Mouse (Mus musculus) stomach, embryonic 14.5 days (tissue): ENCODE measurements around the gene Itga1. TPM values are rescaled to one million over a fixed set of nuclear protein-coding genes. Genes with fewer than 3 reads are reported as not detected.

ENCODE experiments used
- ATAC-seq: fragments of 200-750 bp; cut with Nextera tagmentation; 2 replicates; pipeline ENCODE4 v1.8.0; 2017; ENCODE audit warnings: low read depth, moderate TSS enrichment; ENCODE audit not compliant: insufficient number of reproducible peaks, insufficient read depth, low FRiP score
- H3K27ac ChIP-seq: fragments of 300-500 bp; sonication (generic); 2 replicates; pipeline ENCODE4 v1.5.1; 2014; ENCODE audit warnings: mild to moderate bottlenecking, low read length, moderate library complexity, mixed read lengths
- H3K27me3 ChIP-seq: fragments of 300-500 bp; sonication (generic); 2 replicates; pipeline ENCODE4 v1.6.1; 2014; ENCODE audit warnings: low read length, control low read depth, mixed read lengths; ENCODE audit not compliant: control insufficient read depth, insufficient read depth
- H3K36me3 ChIP-seq: fragments of 300-500 bp; sonication (generic); 2 replicates; pipeline ENCODE4 v1.6.1; 2014; ENCODE audit warnings: mild to moderate bottlenecking, control low read depth, low read length, moderate library complexity, mixed read lengths; ENCODE audit not compliant: control insufficient read depth, insufficient read depth
- H3K4me1 ChIP-seq: fragments of 300-500 bp; sonication (generic); 2 replicates; pipeline ENCODE4 v1.6.1; 2014; ENCODE audit warnings: low read length, control low read depth, mixed read lengths; ENCODE audit not compliant: control insufficient read depth, insufficient read depth
- H3K4me2 ChIP-seq: fragments of 300-500 bp; sonication (generic); replicated peaks from 2 replicates; pipeline ENCODE4 v1.6.1; 2014; ENCODE audit warnings: low read depth, low read length, control low read depth
- H3K4me3 ChIP-seq: fragments of 300-500 bp; sonication (generic); 2 replicates; pipeline ENCODE4 v1.5.1; 2014; ENCODE audit warnings: low read depth, low read length, control low read depth
- H3K9ac ChIP-seq: fragments of 300-500 bp; sonication (generic); replicated peaks from 2 replicates; pipeline ENCODE4 v1.6.1; 2014; ENCODE audit warnings: low read depth, mild to moderate bottlenecking, control low read depth, low read length, moderate library complexity, mixed read lengths
- H3K9me3 ChIP-seq: fragments of 300-500 bp; sonication (generic); 2 replicates; pipeline ENCODE4 v1.6.1; 2016; ENCODE audit warnings: low read depth, low read length, control low read depth; ENCODE audit not compliant: control insufficient read depth
- WGBS: fragments of 180-500 bp; shearing (Covaris S2); extraction: QIAGEN DNeasy Blood & Tissue Kit; methylation state at CpG from one replicate; pipeline ENCODE4 v1.1.7; 2014; 5-methylcytosine and 5-hydroxymethylcytosine counted together
- polyA plus RNA-seq: library from polyadenylated mRNA; unstranded; fragments of >200 nt; fragmentation: Nextera tagmentation; extraction: Ambion mirVana; gene quantifications from 2 replicates; pipeline ENCODE4 v1.2.1, GENCODE M21; 2014

Itga1 gene
- polyA plus RNA-seq, 1 experiment from 2014 or later, result 40.9 TPM

DNA sequence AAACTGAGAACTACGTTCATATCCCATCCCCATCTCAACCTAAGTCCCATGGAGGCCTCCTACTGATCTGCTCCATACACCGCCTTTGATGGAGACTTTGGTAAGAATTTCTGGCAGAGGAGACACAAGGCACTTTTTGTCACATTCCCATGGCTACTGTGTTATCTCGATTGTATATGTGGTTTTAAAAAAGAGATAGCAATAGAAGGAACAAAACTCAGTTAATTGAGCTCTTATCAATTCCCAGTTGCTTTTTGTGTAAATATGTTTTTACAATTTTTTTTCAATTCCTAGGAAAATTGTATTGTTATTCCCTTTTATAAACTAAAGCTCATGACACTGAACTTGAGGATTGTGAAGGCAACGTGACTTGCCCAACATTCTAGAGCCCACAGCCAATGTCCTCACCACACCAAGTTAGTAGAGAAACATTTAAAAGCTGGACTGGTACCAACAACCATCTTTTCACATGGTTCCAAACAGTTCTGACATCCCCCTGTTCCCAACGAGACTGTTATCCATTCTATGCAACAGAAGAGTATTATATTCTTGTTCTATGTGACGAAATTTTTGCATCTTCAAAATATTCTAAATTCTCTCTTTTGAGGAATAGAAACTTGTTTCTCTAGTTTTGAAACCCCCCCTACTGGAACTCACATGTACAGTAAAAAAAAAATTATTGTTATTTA, 22.6 kb downstream of the Itga1 start:
- H3K36me3 ChIP-seq, result no peaks in the 10 kb centered on the region
- no peak overlapping the region for H3K4me2 ChIP-seq
- no peaks in the 10 kb centered on the region for H3K9me3 ChIP-seq
- no peak overlapping the region for H3K4me3 ChIP-seq
- no peak overlapping the region for H3K9ac ChIP-seq
- no peak for ATAC-seq
- WGBS, result 79% methylated on average over 6 of the region's 6 CpGs
- H3K27ac ChIP-seq, result no peak overlapping the region
- no peaks in the 10 kb centered on the region for H3K27me3 ChIP-seq
- H3K4me1 ChIP-seq, result 0 out of 2 replicates have a peak, but pooled peaks cover 9% of the 10 kb centered on the region

DNA sequence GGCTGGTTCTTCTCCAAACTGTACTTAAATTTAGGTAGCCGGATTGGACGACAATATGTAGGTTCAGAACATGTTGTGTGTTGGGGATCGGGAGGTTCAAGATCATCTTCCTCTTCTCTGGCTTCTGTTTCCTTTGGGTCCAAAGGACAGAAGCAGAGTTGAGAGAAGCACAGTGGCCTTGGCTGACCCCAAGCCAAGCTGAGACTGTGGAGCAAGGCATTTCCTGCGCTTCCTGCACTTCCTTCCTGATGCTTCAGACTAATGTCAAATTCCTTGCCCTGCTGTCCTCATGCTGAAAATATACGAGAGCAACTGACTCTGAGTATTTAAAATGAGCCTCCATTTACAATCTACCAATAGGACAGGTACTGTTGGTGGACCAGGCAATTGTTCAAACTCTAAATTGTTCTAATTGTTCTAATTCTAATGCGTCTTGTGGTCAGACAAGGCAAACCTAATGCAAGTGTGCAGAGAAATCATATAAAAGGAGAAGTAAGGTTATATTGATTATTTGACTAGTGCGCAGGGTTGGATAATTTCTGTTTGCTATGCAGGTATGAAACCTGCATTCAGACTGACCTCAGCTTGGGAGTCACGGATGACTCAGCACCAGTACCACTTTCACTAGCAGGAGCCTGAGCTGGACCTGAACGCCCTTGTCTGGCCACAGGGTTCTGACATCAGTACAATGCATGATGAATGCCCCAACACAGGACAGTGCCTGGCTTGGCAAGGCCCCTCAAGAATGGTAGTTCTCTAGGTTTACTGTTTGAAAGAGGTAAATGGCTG, 24.2 kb downstream of the Itga1 start:
- Histone ChIP-seq H3K27ac (no peak overlapping the region), H3K9me3 (no peaks in the 10 kb centered on the region), H3K9ac (no peak overlapping the region), H3K4me3 (no peak overlapping the region), H3K36me3 (no peaks in the 10 kb centered on the region), H3K27me3 (no peaks in the 10 kb centered on the region), H3K4me1 (0 out of 2 replicates have a peak, but pooled peaks cover 12% of the 10 kb centered on the region), H3K4me2 (no peak overlapping the region)
- ATAC-seq, result no peak
- WGBS, result 76% methylated on average over 9 of the region's 9 CpGs

DNA sequence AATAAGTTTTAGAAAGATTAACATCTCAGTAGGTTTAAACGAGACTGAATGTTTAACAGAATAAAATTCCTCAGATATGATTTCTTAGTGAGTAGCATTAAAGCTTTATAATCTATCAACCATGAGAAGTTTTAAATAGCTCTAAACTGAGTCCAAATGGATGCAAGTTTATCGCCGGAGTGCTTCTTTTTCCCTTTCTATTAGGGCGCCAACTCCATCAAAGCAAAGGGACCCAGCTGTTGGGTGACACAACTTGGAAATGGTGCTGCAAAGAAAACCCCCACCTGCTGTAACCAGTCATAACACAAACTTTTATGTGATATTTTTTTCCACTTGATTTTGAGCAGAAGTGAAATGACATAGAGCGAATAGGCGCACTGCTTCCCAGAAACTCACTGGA, 29.4 kb downstream of the Itga1 start:
- no peaks in the 10 kb centered on the region for H3K36me3 ChIP-seq
- no peaks in the 10 kb centered on the region for H3K27me3 ChIP-seq
- no peaks in the 10 kb centered on the region for H3K9me3 ChIP-seq
- H3K9ac ChIP-seq, result no peak overlapping the region
- H3K4me3 ChIP-seq, result no peak overlapping the region
- peak; percentile 81; the same call in 1 of the 2 replicates for ATAC-seq
- H3K4me2 ChIP-seq, result no peak overlapping the region
- peak overlapping the region; percentile 68 for H3K27ac ChIP-seq
- H3K4me1 ChIP-seq, result 0 out of 2 replicates have a peak, but pooled peaks cover 6% of the 10 kb centered on the region
- WGBS, result 44% methylated on average over 6 of the region's 6 CpGs

DNA sequence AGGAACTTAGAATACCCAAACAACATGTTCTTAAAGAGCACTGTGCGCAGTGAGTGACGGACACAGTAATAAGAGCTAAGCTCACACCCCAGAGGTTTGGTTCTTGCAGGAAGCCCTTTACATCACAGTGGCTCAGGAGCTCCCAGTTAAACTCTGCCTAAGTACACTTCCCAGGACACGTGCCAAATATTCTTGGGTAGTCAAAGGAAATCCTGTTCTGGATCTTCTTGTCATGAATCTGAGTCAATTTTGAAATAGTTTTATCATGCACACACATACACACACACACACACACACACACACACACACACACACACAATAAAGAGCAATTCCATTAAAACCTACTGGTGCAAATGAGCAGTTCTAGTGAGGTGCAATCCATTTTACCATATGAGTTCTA, 30.3 kb downstream of the Itga1 start:
- ATAC-seq, result no peak
- Histone ChIP-seq H3K27me3 (no peaks in the 10 kb centered on the region), H3K9me3 (no peaks in the 10 kb centered on the region), H3K9ac (no peak overlapping the region), H3K36me3 (no peaks in the 10 kb centered on the region), H3K4me2 (no peak overlapping the region), H3K4me3 (no peak overlapping the region), H3K27ac (no peak overlapping the region; the same call in 1 of the 2 replicates), H3K4me1 (0 out of 2 replicates have a peak, but pooled peaks cover 6% of the 10 kb centered on the region)
- WGBS, result 70% methylated on average over 3 of the region's 3 CpGs

DNA sequence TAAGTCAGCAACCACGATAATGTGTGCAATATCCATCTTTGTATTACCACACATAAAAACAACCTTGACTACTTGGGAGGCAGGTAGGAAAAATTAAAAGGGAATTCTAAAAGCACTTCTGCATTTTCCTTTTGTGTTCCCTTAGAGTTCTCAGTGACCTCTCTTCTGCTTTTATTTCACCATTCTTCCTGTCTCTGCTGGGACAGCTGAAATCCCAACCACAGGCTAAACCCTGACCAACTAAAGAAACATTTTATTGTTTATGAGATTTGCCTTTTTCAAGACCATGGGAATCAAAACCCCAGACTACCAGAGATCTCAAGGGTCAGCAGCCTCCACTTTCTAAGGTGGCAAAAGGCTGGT, 33.8 kb downstream of the Itga1 start:
- no peaks in the 10 kb centered on the region for H3K36me3 ChIP-seq
- H3K9me3 ChIP-seq, result no peaks in the 10 kb centered on the region
- ATAC-seq, result no peak
- H3K27me3 ChIP-seq, result no peaks in the 10 kb centered on the region
- 90% methylated on average over 1 of the region's 1 CpGs for WGBS
- 0 out of 2 replicates have a peak, but pooled peaks cover 2% of the 10 kb centered on the region for H3K4me1 ChIP-seq
- no peak overlapping the region for H3K4me3 ChIP-seq
- no peak overlapping the region for H3K4me2 ChIP-seq
- H3K9ac ChIP-seq, result no peak overlapping the region
- H3K27ac ChIP-seq, result no peak overlapping the region

DNA sequence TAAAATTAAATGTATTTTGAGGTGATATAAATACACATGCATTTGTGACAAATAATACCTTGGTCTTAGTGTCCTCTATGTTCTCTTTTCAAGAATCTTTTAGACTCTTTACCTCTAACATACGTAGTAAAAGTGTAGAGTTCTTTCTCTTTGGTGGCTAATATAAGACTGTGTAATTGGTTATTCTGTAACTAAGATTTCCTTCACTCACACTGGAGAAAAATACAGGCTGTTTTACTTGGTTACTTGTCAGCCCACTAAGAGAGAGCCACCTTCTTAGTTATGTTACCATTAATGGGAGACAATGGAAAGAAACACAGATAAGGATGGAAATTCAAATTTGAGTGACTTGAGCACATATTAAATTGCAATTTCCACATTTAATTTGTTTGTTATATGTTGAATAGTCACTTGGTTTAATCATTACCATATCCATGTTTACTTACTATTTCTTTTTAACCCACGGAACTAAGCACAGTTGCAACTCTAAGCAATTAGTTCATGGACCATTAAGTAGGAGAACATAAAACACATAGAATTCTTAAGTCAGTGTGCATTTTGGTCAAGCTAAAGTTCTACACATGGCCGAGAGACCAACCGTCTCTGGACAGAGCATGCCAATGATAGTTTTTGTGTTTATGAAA, 34.3 kb downstream of the Itga1 start:
- Histone ChIP-seq H3K4me1 (0 out of 2 replicates have a peak, but pooled peaks cover 2% of the 10 kb centered on the region), H3K4me2 (no peak overlapping the region), H3K36me3 (no peaks in the 10 kb centered on the region), H3K27me3 (no peaks in the 10 kb centered on the region), H3K27ac (no peak overlapping the region), H3K4me3 (no peak overlapping the region), H3K9ac (no peak overlapping the region), H3K9me3 (no peaks in the 10 kb centered on the region)
- ATAC-seq, result no peak
- WGBS, result 86% methylated on average over 4 of the region's 4 CpGs

DNA sequence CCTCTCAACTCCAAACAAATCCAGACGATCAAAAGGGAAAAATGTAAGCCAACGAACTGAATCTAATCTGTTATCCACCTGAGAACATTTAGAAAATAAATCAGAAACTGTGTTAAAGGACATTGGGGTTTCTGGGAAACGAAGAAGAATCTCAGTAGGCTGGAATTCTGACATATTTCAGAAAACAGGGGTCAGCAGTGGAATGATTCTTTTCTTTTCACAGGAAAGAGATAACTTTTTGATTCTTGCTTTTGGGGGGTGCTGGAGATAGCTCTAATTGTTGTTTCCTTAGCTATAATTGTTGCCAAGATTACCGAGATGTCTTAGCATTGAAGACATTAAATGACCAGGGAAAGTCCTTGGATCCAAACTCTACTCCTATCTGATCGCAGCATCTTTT, 44.2 kb downstream of the Itga1 start:
- H3K4me1 ChIP-seq, result peaks cover 10% of the 10 kb centered on the region
- H3K27ac ChIP-seq, result no peak overlapping the region
- no peaks in the 10 kb centered on the region for H3K9me3 ChIP-seq
- no peaks in the 10 kb centered on the region for H3K36me3 ChIP-seq
- WGBS, result 71% methylated on average over 5 of the region's 5 CpGs
- no peak for ATAC-seq
- no peak overlapping the region for H3K9ac ChIP-seq
- H3K4me3 ChIP-seq, result no peak overlapping the region
- H3K27me3 ChIP-seq, result no peaks in the 10 kb centered on the region
- H3K4me2 ChIP-seq, result no peak overlapping the region

DNA sequence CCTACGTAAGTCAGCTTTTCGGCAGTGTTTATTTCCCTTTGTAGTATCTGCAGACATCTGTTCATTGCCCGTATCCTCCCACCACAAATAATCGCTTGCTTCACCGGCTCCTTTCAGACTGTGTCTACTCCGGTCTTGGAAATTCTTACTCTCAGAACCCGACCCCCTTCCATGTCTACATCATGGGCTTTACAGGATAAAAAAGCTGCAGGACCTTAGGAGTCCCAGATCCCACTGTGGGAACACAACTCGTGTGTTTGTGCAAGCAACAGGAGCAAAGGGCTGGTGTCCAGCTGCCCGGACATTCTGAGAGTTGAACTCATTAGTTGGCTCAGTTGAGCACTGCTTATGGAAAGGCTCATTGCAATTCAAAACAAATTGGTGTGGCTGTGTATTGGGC, 47.0 kb downstream of the Itga1 start:
- Histone ChIP-seq H3K36me3 (no peaks in the 10 kb centered on the region), H3K9me3 (no peaks in the 10 kb centered on the region), H3K9ac (no peak overlapping the region), H3K4me2 (peak overlapping the region; percentile 29), H3K27ac (peak overlapping the region; percentile 24; the same call in 1 of the 2 replicates), H3K4me1 (peaks cover 17% of the 10 kb centered on the region), H3K27me3 (no peaks in the 10 kb centered on the region), H3K4me3 (no peak overlapping the region)
- no peak for ATAC-seq
- WGBS, result 18% methylated on average over 9 of the region's 9 CpGs
